Mouse (Mus musculus) liver, embryonic 13.5 days (tissue): ENCODE measurements around the gene AI597479. TPM values are rescaled to one million over a fixed set of nuclear protein-coding genes. Genes with fewer than 3 reads are reported as not detected.

ENCODE experiments used
- ATAC-seq: fragments of 200-750 bp; cut with Nextera tagmentation; 2 replicates; pipeline ENCODE4 v1.8.0; 2017; ENCODE audit warnings: low read depth, mild to moderate bottlenecking, moderate number of reproducible peaks, moderate library complexity
- DNase-seq: peaks from one replicate; pipeline ENCODE4 v3.0.0; 2022
- H3K27ac ChIP-seq: fragments of 300-500 bp; sonication (generic); 2 replicates; pipeline ENCODE4 v1.5.1; 2015; ENCODE audit warnings: moderate library complexity, mild to moderate bottlenecking, inconsistent platforms
- H3K27me3 ChIP-seq: fragments of 300-500 bp; sonication (generic); 2 replicates; pipeline ENCODE4 v1.6.1; 2015; ENCODE audit warnings: mild to moderate bottlenecking, inconsistent platforms
- H3K36me3 ChIP-seq: fragments of 300-500 bp; sonication (generic); 2 replicates; pipeline ENCODE4 v1.6.1; 2015; ENCODE audit warnings: mild to moderate bottlenecking, inconsistent platforms
- H3K4me1 ChIP-seq: fragments of 300-500 bp; sonication (generic); replicated peaks from 2 replicates; pipeline ENCODE4 v1.6.1; 2015; ENCODE audit warnings: inconsistent platforms
- H3K4me2 ChIP-seq: fragments of 300-500 bp; sonication (generic); 2 replicates; pipeline ENCODE4 v1.6.1; 2015; ENCODE audit warnings: inconsistent platforms, mild to moderate bottlenecking, moderate library complexity
- H3K4me3 ChIP-seq: fragments of 300-500 bp; sonication (generic); replicated peaks from 2 replicates; pipeline ENCODE4 v1.5.1; 2015; ENCODE audit warnings: mild to moderate bottlenecking, inconsistent platforms
- H3K9ac ChIP-seq: fragments of 300-500 bp; sonication (generic); 2 replicates; pipeline ENCODE4 v1.6.1; 2015; ENCODE audit warnings: mild to moderate bottlenecking, inconsistent platforms
- H3K9me3 ChIP-seq: fragments of 300-500 bp; sonication (generic); replicated peaks from 2 replicates; pipeline ENCODE4 v1.6.1; 2016; ENCODE audit warnings: inconsistent platforms
- WGBS: fragments of 180-500 bp; shearing (Covaris S2); methylation state at CpG from one replicate; pipeline ENCODE4 v1.1.7; 2015; ENCODE audit not compliant: insufficient replicate concordance; 5-methylcytosine and 5-hydroxymethylcytosine counted together
- polyA plus RNA-seq: library from polyadenylated mRNA; unstranded; fragments of >200 nt; fragmentation: Nextera tagmentation; extraction: Ambion mirVana; gene quantifications from 2 replicates; pipeline ENCODE4 v1.2.1, GENCODE M21; 2015

The AI597479 gene
- polyA plus RNA-seq, 1 experiment from 2014 or later: 9.4 TPM

GRCm38 (mm10) chr1:43163467-43164418 is 65.2 kb downstream of the AI597479 start:
- peak; percentile 59 for ATAC-seq
- Histone ChIP-seq H3K27ac (no peak overlapping the region), H3K9ac (peak overlapping the region; percentile 49)

GRCm38 (mm10) chr1:43164582-43164981 is 66.1 kb downstream of the AI597479 start:
- H3K9me3 ChIP-seq: no peaks in the 10 kb centered on the region
- H3K27ac ChIP-seq: no peak overlapping the region
- DNase-seq (no peak), ATAC-seq (no peak)
- H3K9ac ChIP-seq: no peak overlapping the region
- no peak overlapping the region for H3K4me2 ChIP-seq
- H3K4me3 ChIP-seq: no peak overlapping the region
- H3K4me1 ChIP-seq: peaks cover 7% of the 10 kb centered on the region; the same call in 1 of the 2 replicates
- no peaks in the 10 kb centered on the region for H3K36me3 ChIP-seq
- 76% methylated on average over 5 of the region's 5 CpGs for WGBS
- H3K27me3 ChIP-seq: peaks cover 30% of the 10 kb centered on the region

More at GRCm38 (mm10) chr1:43163467-43164418, 65.2 kb downstream of the AI597479 start:
- Histone ChIP-seq H3K9me3 (no peaks in the 10 kb centered on the region), H3K27me3 (peaks cover 30% of the 10 kb centered on the region), H3K4me3 (peak overlapping the region; percentile 54), H3K4me1 (peaks cover 7% of the 10 kb centered on the region; the same call in 1 of the 2 replicates), H3K36me3 (no peaks in the 10 kb centered on the region), H3K4me2 (peak overlapping the region; percentile 68)
- no peak for DNase-seq
- WGBS: 4% methylated on average over 60 of the region's 61 CpGs

Other genes starting within 250 kb of the AI597479 start
- 32.2 and 34.8 TPM in 2 replicates for gene Mrps9, start 247.5 kb upstream of the AI597479 start, polyA plus RNA-seq
- 0.24 and 0.36 TPM in 2 replicates for gene Gpr45, start 145.8 kb upstream of the AI597479 start, polyA plus RNA-seq
- 4.0 and 4.3 TPM in 2 replicates for gene Tgfbrap1, start 73 bp upstream of the AI597479 start, polyA plus RNA-seq
- 3.5 and 4.6 TPM in 2 replicates for gene Fhl2, start 98.3 kb downstream of the AI597479 start, polyA plus RNA-seq